Mouse (Mus musculus) kidney, adult 9 months (tissue): Measurements from ENCODE around the gene Duox1.

Experiments
- DNase-seq: peaks from one replicate; pipeline ENCODE4 v3.0.0; 2022

Duox1 gene

DNA sequence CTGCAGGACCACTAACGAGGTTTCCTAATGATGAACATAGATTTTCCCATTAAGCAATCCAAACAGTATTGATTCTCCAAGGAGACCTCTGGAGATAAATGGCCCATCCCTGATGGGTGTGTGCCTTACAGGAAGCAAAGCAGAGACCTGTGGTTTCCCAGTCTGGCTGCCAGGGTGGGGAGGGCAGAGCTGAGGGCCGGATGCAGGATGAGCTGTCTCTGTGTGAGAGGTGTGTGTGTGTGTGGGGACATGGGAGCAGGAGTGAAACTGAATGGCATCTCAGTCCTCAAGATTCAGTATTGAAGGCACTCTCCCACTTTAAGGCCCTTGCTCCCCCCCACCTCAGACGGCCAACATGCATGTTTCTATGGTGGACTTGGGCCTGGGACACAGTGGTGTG is 40.7 kb downstream of the Duox1 start:
- no peak for DNase-seq

DNA sequence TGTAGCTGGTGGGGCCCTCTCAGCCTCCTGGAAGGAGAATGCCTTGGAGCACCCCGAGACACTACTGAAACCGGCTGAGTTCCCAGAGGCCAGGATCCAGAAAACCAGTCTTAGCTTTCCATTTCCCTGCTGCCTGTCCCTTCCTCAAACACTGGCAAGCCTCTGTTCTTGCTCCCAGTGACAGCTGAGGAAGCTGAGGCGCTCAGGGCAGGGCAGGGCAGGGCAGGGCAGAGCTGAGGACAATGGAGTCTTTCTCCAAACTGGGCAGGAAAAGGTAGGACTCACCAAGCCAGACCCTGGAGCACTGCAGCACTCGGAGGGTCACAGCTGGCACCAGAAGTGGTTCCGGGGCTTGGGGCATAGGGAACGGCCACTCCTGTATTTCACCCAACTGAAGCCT is 44.8 kb downstream of the Duox1 start:
- DNase-seq: no peak

DNA sequence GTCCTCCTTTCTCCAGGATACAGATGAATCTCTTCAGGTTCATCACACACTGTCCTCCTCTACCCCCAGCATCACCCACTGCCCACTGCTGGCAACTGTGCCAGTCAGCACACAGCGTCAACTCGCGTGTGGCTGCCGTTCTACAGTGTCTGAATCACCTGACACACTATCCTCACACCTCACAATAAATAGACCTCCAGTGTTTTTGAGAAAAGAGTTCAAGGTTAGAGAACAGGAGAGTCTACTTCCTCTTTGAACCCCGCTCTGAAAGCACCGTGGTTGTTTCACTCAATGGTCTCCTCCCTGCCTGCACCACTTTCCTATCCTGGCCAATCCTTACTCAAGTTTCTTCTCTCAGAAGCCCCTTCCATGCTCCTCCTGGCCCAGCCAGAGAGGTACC is 45.7 kb downstream of the Duox1 start:
- no peak for DNase-seq

DNA sequence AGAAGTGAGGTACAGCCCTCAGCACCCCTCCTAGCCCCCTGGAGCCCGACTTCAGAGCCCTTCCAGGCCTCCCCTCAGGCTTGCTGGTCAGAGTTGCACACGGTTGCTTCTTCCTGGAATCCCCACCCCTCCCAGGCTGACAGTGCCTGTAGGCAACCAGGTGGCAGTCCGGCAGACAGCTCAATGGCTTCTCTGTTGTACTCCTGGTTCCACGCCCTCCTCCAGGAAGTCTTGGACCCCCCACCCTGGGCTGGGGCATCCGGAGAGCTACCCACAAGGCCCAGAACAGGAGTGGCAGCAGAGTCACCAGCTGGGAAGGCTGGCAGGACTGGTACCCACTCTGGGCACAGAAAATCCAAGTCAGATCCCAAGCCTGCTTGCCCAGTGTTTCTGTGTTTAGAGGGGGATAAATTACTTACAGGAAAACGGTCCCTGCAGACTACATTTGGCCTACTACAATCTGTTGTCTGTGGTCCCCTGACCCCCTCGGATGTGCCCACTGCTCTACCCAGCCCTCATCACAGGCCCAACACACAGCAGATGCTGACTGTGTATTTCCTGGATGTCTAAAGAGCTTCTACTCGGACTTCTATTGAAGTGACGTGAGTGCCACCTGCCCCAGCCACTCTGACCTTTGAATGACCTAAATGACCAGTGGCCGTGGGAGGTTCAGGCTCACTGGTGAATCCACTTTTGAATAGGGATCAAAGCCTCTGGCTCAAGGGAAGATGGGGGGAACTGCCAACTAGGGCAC is 46.6 kb downstream of the Duox1 start:
- DNase-seq: no peak

DNA sequence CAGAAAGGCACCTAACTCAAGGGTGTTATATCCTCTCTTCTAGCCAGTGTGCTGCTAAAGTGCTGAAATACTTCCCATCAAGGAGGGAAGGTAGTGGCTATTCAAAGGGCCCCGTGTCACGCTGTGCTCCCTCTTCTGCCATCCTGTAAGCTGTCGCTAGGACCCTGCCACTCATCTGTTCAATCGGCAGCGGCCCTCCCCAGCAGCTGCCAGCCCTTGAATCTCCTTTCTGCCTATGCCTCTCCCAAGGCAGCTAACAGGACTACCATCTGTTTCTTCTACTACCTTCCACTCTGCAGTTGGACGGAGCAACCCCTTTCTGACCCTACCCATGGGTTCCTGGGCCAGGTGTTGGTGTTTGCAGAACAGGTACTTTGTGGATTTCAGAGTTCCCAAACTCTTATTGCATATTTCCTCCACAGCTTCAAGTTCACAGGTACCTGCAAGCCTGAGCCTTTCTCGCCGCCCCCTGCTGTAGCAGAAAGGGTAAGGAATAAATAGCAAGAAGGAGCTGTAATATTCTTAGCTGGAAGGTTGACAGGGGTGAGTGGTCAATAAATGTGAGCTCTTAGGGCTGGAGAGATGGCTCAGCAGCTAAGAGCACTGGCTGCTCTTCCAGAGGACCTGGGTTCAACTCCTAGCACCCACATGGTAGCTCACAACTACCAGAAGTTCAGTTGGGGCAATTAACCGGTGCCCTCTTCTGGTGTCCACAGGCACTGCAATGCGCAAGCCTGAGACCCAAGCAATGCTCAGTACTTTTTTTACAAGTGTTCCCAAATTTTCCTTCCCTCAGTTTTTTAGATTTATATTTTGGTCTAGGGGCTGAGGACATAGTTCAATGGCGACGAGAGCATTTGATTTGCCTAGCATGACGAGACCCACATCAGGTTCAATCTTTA is 47.4 kb downstream of the Duox1 start:
- no peak for DNase-seq

DNA sequence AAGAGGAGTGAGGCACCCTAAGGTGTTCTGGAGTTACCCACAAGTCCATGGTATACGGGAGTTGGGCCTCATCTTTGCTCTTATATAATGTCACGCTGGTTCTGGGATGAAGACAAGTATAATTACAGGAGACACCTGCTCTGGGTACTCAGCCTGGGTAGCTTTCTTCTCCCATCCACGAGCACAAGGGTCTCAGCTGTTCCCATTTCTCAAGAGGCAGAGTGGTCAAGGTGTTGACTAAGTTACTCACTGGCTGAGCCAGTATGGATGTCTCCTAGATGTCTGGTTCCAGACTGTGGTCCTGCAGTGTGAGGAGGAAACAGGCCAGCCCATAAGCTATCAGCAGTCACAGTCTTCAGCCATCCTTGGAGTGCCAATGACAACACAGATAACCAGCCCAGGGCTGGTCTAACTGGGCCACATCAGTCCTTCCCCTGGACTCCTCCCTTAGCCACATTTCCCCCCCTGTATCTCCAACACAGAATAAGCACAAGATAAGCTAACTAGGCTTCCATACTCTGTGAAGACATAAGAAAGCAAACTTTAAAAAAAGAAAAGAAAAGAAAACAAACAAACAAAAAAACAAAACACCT is 49.0 kb downstream of the Duox1 start:
- no peak for DNase-seq

DNA sequence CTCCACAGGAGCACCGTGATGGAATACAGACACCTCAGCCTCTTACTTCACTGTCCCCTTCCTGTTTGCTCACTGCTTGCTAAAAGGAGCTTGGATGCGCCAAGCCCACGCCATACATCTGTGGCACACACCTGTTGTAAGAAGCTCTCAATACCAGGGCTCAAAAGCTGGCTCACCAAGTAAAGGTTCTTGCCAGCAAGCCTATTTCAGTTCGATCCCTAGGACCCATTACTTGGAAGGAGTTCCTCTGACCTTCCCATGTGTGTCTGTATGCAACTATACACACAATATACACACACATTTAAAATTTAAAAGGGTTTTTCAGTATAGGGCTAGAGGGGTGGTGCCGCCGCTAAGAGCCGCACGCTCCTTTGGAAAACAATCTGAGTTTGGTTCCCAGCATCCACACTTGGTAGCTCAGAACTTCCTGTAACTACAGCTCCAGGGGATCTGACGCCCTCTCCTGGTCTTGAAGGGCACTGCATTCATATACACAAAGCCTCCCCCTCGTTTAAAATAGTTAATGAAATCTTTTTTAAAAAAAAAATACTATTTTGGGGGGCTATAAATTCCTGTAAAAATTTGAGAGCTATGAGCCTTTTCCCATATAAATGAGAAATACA is 49.9 kb downstream of the Duox1 start:
- DNase-seq: no peak

DNA sequence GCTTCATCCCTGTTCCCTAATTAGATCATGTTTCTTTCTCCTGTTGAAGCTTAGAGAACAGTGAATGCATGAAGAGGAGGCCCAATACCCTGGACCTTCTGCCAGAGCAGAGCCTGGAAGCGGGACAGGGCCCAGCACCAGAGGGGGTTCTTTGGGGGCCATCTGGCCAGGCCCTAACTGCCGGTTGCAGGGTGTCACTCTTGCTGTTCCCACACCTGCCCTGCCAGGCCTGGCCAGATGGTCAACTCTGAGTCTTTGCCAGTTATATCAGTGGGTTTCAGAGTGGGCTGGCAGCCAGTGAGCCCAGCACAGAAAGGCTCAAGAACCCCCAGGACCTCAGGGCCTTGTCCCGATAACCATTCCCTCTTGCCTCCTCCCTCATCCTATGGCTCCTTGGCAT is 50.6 kb downstream of the Duox1 start:
- no peak for DNase-seq

DNA sequence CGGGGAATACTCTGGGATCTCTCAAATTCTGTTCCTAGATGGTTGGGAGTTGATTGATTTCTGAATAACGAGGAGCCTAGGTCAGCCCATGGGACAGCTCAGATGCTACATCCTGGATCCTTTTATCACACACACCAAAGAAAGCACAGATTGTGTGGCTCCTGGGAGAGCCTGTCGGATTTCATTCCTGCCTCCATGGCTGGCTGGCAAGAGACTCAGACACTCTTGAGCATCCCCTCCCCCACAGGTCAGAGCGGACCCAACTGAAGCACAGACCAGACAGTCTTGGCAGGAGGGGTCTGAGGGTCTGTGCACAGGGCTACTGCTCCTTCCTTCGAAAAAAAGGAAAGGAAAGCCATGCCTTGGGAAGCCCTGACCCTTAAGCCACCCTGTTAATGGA is 51.2 kb downstream of the Duox1 start:
- no peak for DNase-seq

DNA sequence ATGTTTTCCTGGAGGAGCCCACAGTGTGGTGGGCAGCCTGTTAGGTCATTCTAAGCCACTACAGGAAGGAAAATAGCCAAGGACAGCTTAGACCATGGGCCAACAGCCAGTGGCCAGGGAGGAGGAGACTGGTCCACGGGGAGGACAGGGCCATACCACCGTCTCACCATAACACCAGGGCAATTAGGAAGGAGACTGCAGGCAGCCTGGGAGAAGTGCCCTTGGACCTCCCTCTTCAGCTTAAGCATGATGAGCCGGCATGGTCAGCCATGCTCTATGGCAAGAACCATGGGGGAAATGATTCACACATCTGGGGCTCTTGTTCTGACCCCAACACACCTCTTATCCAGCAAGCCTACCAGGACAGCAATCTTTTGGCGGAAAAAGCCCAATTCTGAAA is 51.7 kb downstream of the Duox1 start:
- no peak for DNase-seq

DNA sequence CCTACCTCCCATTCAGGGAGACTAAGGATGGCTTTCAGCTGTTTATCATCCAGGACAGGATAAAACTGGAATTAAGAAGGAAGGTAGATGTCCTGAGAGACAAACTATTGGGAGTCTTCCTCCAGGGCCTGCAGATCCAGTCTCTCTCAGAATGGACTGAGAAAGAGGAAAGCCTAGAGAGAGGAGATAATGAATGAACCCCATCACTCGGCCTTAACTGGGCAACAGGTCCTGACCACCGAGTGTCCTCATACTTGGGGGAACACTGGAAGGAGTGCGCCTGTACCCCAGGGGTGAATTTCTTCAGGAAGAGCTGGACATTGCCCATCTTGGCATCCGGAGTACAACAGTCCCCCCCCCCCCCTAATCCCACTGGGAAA is 52.2 kb downstream of the Duox1 start:
- no peak for DNase-seq

DNA sequence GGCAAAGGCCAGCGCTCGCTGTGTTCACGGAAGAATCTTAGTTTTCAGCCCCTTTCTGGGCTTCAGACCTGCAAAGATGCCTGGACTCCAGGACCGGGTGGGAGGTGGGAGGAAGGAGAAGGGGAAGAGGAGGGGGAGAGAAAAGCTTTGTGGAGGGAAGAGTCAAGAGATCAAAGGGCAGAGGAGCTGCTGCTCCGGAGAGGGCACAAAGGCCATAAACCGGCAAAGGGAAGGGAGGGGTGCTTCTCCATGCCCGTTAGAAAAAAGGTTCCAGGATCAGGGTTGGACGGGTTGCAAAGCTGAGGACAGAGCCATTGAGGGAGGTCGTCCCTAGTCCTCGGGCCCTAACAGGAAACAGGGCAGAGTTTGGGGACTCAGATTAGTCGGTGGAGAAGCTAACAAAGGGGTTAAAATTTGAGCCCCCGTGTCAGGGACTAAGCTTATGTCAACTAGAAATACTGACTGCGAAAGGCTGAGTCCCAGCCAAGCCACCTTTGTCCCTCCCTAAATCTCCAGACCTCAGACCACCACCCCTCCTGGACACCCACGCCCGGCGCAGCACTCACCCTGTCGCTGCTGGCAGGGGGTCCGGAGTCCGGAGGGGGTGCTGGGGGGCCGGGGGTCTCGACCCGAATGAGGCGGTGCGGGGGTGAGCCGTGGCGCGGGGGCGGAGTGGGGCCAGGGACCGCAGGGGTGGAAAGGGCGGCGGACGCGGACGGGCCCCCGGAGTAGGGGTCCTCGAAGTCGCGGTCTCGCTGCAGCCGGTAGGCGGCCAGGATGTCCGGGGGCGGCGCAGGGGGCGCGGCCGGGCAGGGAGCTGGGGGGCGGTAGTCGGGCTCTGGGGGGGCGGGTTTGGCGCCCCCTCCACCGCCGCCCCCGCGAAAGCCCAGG is 52.9 kb downstream of the Duox1 start:
- DNase-seq: peak; percentile 44

DNA sequence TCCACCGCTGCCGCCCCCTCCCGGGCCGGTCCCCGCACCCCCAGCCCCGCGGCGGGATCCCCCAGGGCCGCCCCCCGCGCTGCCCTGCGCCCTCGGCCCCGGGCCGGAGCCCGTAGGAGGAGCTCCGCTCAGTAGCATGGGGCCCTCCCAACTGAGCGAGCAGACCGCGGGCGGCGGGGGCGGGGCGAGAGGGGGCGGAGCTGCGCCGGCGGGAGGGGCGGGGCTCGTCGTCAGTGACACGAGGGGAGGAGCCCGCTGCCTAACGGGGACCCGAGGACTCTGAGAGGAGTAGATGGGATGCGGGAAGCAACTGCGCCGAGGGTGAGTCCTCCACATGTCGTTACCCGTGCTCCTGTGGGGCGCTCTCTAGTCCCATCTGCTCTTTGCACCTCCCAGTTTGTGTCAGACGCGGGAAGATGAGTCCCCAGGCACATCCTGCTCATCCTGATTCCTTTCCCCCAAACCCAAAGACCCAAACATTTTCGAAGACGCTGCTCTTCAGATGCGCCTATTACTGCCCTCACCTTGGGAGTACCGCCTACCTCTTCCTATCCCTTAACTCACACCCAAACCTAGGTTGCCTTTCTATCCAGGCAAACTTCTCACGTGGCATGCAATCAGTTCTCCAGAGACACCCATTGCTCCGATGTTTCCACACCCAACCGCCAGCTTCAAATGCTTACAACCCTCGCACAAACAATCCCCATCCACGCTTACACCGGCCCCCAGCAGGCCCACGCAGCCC is 53.7 kb downstream of the Duox1 start, which contains the start of gene Shf:
TSS of gene Shf (minus strand) at position 168 of the 745 bp plus-strand sequence.
- peak; percentile 83 for DNase-seq

DNA sequence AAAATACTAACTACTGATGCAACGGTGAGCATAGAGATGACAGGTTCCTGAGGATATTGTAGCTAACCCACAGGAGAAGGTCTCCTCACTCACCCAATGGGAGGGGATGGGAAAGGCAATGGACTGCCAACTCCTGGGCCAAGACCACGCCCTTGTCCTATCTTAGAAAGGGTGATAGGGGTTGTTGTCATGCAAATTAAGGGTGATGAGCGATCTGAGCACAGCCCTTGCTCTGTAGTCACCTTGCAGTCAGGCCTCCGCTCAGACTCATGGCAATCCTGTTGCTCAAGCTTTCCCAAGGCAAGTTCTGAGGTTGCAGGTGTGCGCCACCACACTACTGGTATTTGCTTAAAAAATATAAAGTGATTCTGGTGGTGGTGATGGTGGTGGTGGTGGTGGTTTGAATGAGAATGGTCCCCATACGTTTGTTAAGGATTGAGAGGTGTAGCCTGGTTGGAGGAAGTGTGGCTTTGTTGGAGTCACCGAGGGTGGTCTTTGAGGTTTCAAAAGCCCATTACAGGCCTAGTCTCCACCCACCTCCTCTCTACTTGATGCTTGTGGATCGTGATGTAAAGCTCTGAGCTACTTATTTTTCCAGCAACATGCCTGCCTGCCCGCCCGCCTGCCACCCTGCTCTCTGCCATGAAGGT is 54.8 kb downstream of the Duox1 start:
- no peak for DNase-seq

DNA sequence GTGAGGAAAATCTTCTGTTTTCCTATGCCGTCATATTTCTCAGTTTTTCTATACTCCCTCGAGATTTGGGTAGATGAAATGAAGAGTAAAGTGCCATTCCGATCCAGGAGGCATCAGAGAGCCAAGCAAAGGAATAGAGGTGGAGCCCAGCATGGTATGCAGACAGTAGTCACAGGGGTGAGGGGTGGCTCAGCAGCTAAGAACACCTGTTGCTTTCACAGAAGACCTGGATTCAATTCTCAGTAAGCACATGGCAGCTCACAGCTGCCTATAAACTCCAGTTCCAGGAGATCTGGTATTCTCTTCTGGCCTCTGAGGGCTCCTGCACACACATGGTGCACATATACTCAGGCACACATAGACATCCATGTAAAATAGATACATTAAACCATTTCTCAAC is 56.6 kb downstream of the Duox1 start:
- DNase-seq: no peak

DNA sequence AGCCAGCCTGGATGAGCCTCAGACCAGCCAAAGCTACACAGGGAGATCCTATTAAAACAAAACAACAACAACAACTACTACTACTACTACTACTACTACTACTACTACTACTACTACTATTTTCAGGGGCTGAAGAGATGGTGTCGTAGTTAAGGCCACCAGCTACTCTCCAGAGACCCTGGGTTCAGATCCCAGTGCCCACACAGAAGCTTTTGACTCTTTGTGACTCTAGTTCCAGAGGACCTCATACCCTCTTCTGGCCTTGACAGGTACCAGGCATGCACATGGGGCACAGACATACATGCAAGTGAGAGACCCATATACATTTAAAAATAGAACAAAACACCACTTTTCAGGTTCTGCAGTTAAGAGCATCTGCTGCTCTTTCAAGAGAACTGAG is 57.1 kb downstream of the Duox1 start:
- DNase-seq: no peak

DNA sequence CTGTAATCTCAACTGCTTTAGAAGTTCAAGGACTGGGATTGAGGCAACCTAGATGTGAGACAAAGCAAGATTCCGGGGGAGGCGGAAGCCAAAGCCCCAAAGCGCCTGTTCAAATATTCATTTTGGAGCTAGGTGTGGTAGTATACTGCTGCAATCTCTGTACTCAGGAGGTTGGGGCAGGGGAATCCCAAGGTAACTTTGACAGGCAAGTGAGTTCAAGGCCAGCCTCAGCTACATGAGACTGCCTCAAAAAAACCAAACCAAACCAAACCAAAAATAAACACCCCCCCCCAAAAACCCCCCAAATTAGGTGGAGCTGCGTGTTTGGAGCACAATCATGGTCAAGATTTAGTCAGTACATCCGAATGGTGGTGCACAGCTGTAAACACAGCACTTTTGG is 58.5 kb downstream of the Duox1 start:
- no peak for DNase-seq

DNA sequence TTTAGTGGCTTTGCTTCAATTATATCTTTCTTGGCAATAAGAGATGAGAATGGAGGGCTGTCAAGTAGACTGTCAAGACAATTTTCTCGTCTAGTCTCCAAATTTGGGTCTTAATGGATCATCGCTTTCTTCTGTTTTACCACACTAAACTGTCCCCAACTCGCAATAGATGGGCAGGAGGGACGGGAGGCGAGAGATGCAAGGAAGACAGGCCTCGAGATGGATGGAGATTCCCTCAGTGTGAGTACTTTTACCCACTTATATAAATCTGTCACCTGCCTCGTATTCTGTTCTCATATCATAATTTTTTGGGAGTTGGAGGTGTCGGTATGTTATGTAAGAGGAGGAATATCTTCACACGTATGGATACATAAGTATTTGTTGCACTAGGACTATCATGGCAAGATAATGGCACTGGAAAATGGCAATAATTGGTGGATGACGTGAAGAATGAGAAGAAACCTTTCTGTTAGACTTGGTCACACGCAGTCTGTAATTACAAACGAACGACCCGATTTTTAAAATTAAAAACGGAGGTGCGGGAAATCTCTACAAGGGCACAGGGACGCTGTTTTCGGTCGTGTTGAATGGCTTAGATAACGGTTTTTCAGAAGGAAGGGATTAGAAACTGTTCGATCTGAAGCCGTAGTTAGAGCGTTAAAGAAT is 59.3 kb downstream of the Duox1 start:
- DNase-seq: no peak

DNA sequence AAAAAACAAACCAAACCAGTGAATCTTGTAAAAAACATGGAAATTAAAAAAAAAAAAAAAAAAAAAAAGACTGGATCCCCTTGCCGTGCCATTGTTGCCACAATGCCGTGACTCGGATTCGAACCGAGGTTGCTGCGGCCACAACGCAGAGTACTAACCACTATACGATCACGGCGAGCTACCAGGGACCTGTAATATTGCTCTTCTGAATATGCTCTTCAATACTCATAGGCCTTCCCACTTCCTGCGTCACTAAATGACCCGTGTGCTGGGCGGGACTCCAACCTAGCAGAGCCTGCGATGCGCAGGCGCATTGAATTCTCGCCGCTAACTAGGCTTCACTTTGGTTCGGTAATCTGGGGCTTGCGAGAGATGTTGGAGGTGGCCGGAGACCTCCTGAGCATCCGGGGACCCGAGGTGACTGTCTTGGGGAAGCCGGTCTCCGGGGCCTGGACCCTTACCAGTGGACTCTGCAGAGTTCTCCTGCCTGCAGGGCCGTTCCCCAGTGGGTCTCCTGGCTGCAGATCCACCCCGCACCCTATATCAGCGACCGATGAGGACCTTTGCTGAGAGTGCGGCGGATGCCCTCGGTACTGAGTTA is 60.0 kb downstream of the Duox1 start:
- peak; percentile 98 for DNase-seq

DNA sequence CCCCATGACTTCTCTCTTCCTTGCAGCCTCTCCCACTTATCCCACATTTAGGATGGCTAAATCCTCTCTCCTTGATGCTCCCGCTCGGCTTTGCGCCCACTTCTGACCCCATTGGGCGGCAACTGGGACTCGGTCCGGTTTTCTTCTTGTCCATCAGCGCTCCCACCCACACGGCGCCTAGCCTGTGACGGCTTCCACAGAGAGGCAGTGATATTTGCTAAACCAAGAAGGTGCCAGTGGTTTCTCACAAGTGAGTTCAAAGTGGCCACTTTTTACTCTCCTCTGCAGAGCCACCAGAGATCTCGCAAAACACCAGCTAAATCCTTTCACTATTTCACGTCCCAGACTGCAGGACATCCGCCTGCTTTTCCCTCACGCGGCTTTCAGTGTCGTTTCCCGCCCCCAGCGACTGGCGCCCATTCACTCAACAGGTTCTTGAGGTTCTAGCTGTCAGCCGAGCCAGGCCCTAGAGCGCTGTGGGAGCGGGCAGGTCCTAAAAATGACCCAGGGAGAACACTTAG is 60.6 kb downstream of the Duox1 start:
- peak; percentile 59 for DNase-seq
